Mouse (Mus musculus) R1 (cell line): ENCODE measurements at regions not wholly inside any gene's neighbourhood (a gene's known extent, or its start where the extent isn't known, plus 50 kb on each side); places are given as distances from the start of the nearest gene placed in this dataset.

Source experiments
- DNase-seq: peaks from one replicate; pipeline ENCODE4 v3.0.0-alpha.2; 2018; ENCODE audit warnings: low read depth, low spot score

DNA sequence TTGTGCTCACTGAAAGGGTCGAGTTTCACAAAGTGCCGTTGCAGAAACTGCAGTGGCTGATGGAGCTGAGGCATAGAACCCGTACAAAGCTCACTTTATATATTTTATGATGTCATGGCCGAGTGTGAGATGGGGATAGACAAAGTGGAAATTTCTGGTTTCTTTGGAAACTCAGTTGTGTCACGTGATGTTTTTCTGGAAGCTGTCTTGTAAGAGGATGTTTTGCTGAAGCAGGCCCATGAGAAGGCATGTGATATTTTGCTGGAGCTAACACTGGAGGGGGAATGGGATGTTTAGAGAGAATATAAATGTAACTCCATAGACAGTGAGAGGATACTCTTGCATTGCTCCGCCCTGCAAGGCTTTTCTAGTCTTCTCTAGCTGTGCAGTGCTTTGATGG lies 311.7 kb downstream of the Tmem132b start:
- DNase-seq = no peak

DNA sequence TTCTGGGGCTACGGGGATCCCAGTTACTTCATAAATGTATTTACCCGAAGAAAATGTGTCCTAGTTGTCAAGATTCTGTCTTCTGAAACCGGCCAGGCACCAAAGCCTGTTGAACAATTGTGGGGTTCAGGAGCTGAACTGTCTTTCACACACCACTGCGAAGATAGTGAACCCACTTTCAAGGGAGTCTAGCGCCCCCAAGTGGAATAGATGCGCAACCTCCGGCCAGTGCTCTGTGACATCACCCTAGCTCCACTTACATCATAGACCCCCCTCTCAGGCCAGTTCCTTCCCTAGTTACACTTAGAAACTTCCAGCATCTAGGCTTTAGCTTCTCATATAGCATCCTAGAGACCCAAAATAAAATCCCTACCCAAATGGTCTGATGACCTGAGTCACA lies 318.1 kb downstream of the Tmem132b start:
- DNase-seq = peak; percentile 53

DNA sequence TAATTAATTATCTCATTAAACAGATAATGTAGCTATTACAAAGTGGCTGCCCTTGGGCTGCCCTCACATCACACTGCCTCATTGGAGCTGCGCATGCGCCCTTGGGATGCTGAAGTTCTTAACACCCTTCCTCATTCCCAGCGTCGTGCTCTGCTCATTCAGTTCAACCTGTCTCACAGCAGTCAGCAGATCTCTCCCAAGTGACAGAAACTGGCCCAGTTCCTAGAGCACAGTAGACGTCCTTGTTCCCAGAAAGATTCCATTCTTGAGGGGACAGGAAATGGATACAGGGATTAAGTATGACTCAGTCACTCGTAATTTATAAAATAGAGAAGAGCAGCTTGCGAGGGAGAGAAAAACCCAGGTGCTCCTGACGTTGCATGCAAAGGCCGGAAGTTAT lies 344.7 kb downstream of the Tmem132b start:
- DNase-seq = no peak

DNA sequence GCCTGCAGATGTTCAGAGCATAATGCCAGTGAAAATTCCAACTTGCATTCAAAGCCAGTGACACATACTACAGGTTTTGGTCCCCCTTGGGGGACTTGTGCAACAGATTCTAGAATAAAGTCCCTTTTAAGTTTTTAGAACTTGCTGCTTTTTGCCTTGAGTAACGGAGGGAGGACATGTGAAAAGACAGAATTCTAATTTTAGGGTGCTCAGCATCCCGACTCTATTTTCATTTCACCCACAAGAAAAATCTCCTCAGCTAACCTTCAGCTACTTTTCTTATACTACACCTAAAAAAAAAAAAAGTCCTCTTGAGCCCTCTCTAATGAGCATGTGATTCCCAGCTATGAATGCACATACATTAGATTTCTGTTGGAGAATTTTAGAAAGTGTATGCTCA lies 357.3 kb downstream of the Tmem132b start:
- DNase-seq = no peak

DNA sequence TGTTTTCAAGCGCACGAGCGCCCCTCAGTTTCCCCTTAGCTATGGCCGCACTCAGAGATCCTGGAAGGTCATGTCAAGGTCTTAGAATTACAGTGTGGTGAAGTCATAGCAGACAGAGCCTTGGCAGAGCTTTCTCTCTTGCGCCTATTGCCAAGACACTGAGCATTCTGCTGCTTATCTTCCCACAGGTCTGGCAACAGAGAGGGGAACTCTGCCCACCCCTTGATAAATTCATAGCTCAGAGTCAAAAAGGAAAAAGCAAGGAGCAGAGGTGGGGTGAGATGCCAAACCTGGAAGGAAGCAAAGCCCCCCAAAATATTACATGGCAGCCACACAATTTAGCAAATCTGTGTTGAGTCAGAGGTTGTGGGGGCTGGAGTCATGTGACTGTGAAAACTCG lies 362.3 kb downstream of the Tmem132b start:
- DNase-seq = no peak

DNA sequence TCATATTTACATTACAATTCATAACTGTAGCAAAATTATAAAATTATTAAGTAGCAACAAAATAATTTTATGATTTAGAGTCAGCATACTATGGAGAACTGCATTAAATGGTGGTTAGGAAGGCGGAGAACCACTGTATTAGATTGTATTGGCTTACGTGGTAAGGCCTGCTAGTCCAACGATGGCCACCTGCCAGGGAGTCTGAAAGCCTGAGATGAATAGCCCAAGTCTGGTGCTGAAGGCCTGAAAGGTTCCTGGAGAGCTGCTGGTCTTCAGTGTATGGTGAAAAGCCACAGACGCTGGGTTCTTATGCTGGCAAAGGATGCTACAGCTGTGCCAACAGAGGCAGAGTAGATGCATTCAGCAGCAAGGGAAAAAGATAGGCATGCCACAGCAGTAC lies 370.5 kb downstream of the Tmem132b start:
- no peak for DNase-seq

DNA sequence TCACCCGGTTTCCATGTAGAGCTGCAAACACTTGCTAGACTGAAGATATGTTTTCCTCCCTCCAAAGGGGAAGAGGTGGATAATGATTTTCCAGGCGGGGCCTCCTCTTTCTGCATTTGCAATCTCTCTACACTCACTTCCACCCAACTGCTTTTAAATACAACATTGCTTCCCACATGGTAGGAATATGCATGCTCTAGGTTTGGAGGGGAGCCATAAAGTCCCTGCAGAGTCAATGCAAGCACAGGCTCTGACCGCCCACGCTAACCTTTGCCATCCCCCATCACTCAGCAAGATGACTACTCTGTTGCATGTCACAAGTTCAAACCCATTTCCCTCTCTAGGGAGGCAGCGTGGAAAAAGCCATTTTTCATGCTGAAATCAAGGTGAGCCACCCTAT lies 372.9 kb downstream of the Tmem132b start:
- DNase-seq = no peak

DNA sequence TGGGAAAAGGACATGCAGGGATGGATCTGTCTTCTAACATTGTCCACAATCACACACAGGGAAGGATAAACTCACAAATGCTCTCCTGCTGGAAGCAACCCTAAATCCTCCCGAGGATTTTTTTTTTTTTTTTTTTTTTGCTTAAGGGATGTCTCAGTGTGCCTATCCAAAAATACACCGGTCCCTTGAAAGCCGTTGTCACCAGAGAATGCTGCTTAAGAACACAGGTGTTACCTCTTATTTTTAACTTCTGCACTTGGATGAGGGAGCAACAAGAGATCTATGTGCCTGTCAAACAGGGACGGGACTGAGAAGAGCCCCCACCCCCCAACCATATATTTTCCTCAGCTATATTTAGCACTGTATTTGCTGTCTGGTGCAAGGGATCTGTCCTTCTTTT lies 375.8 kb downstream of the Tmem132b start:
- no peak for DNase-seq

DNA sequence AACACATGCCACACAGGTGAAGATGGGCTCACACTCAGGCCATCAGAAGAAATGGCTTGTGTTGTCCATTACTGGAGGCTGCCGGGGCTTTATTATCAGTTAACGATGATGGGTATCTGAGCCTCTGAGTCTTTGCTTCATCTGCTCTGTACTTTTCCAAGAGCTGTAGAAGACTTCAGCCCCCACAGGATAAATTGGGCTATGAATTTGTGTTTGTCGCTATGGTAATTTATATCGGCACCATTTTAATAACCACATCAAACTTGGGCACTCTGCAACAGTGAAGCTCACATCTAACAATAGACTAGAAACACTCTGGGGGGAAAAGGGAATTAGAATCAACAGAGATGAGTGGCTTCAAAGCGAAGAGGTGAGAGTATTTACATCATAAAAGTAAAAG lies 376.3 kb downstream of the Tmem132b start:
- DNase-seq = no peak

DNA sequence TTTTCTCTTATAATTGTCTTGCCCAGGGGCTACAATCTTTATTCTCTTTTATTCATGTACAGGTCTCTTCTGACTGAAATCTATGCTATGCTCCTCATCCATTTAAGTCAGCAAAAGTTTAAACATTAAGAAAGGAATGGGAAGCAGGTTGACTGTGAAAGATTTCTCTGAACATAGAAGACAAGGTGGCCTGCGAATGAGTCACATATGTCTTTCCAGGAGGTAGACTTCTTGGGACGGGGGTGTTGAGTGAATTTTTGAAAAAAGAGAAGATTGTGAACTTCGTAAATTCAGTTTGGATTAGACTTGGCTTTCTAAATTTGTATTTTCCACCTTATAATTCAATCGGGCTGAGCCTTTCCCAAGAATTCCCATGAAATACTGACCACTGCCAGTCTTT lies 384.3 kb downstream of the Tmem132b start:
- no peak for DNase-seq

DNA sequence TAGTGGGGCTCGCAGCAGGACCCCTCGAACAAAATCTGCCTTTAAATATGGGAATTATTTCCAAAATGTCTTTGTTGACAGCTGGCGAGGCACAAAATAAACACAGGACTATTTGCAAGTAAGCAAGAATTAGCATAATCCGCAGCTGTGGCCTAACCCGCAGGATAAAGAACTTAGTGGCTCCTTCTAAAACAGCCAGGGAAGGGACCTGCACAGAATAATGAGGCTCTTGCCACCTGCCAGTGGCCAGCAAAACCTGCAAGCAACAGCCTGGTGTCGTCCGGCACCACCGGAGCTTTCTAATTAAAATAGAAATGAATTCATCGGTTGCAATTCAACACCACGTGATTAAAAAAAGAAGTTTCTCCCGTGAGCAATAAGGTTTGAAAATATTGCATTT lies 389.4 kb downstream of the Tmem132b start:
- no peak for DNase-seq

DNA sequence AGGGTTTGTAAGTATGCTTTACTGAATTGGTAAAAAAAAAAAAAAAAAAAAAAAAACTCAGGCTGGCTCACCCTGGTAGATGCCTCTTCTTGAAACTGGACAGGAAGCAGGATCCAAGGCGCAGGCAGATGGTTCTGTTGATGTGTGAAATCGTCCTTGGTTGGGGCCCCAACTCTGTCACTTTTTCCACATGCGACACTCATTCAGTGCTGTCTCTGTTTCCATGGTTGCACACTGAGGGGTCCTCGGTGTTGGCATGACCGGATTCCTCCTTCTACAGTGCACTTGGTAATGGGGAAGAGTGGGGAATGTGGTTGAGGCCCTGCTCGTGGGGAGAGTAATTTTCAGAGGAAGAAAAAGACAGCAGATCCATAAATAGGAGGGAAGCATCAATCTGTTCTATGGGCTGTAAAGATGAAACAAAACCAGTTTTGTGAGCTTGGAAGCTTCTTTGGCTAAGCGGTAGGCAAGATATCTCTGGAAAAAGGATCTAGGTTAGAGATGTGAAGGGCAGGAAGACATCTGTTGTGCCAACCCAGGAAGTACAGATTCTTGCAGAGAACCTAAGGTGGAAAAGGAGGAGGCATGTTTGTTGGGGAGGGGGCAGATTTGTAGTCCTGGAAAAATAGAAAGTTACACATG lies 394.4 kb downstream of the Tmem132b start:
- DNase-seq = no peak

DNA sequence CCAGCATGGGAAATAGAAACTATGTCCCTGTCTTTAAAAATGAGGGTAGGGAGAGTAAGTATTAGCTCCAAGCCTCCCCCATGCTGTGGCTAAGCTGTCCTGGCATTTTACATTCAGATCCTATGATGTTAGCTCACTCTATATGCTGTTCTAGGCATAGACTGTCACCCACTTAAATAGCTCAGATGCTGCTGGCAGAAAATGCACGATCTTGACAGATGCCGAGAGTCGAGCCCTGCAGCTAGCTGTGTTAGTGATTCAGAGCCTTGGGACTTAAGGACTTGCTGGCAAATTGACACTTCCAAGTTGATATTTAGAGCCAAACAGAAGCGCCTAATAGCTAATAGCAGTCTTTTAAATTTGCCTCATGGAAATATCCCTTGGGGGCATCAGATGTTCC lies 399.9 kb downstream of the Tmem132b start:
- no peak for DNase-seq

DNA sequence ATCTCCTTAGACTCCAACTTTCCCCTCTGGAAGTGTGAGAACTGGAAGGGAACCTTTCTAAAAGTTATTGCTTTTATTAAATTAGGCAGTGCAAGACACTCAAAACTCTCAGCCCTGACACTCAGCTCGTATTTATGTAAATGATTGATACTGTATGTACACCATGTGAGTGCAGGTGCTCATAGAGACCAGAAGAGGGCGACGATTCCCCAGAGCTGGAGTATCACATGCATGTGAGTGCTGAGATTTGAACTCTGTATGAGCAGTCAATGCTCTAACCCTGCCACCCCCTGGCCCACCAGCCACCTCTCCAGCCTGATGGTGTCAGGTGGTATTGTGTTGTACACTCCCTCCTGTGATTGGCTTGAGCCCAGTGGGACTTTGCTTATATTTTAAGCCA lies 407.8 kb downstream of the Tmem132b start:
- DNase-seq = peak; percentile 64

DNA sequence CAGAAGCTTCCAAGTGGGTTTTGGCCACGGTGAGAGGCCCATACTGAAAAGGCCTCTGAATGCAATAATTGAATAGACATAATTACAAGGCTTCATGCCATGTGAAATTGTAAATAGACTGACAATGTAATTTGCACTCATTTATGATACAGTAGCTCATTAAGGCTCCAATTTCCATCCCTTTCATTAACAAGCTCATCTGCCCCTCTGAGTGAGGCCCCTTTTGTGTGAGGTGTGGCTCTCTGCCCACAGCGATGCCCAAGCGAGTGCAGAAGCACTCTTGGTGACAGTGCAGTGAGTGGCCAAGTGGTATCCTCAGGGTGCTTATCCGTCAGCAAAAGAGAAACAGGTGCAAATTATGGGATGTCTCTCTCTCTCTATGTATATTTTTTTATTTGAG lies 415.2 kb downstream of the Tmem132b start:
- DNase-seq = no peak

DNA sequence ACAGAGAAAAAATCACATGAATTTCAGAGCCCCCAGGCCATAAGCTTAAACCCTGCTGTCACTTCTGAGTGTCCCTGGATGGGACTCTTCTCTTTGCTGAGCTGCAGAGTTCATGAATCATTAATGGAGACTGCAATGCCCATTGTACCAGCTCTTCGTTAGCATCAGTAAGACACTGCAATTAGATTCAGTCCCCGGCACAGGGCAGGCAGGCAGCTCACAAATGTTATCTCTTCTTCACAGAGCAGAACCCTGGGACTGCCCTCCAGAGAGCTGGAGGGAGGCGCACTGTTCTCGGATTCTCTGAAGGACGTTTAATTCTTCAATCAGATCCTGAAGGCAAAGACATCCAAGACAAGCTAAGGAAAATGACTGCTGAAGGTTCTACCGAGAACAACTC lies 420.1 kb downstream of the Tmem132b start:
- DNase-seq = no peak

DNA sequence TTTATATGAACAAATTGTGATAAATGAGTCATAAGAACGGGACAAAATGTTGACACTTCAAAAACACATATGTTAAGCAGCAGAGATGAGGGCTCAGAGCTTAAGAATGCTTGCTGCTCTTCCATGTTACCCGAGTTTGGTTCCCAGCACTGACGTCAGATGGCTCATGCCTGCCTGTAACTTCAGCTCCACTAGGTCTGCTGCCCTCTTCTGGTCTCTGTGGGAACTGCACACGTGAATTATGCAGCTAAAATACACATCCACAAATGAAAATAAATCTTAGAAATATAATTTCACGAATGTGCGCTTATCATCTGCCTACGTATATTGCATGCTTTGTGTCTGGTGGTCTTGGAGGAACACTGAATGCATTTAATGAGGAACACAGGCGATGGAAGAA lies 432.5 kb downstream of the Tmem132b start:
- DNase-seq = peak; percentile 81

DNA sequence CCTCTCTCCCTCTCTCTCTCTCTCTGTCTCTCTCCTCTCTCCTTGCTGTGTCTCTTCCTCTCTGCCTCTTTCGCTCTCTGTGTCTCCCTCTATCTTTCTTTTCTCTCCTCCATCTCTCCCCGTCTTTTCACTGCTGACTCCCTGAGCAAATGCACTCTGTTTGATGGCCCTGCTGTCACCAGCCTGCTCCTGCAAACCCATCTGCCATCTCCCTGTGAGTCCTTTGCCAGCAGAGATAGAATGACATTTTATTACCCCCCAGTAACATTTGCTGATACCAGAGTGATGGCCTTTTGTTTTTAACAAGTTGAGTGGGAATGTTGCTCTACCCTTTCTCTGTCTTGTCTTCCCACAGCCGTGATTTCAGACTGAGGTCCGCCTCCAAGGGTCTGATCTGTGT lies 436.6 kb downstream of the Tmem132b start:
- DNase-seq = no peak

DNA sequence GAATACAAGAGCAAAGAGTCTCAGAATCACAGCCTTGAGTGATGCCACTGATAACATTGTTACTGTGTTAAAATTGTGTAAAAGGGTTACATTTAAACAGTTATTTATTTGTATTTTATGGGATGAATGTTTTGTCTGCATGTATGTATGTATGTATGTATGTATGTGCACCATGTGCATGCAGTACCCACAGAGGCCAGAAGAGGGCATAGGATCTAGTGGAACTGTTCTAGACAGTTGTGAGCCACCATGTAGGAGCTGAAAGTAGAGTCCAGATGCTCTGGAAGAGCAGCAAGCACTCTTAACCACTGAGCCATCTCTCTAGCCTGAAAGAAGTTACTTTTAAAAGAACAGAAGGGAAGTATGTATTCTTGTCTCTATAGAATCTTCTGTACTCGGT lies 442.5 kb downstream of the Tmem132b start:
- DNase-seq = peak; percentile 65

DNA sequence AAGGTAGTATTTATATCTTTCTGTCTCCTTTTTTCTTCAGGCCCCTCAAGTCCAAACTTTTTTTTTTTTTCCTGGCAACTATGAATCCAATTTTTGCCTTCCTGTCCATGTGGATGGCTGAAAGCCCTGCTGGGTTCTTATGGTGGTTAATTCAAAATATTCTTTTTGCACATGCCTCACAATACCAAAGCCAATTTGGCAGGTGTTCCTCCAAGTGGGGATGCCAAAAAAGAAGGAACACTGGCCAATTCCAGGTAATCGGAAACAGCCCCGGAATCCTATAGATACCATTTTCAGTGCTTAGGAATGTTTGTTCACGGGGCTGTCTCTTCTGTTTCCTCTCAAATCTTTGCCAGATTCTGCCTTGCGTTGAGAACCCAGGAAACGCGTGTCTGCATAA lies 448.2 kb downstream of the Tmem132b start:
- no peak for DNase-seq

DNA sequence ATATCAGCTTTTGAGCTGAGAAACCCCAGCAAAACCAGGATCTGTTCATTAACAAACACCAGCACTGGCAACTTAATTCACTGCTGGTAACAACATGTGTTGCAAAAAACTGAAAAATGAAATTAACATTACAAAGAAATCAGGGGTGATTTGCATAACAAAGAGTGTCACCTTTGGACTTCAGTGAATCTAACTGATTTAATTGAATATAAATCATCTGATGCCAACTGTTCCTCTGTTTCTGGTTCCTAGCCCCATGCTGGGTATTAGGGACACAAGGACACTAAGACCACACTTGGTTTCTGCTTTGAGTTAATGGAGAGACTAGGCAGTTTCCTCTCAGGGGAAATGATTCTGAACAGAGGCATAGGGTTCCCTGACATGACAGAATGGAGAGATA lies 453.8 kb downstream of the Tmem132b start:
- no peak for DNase-seq

DNA sequence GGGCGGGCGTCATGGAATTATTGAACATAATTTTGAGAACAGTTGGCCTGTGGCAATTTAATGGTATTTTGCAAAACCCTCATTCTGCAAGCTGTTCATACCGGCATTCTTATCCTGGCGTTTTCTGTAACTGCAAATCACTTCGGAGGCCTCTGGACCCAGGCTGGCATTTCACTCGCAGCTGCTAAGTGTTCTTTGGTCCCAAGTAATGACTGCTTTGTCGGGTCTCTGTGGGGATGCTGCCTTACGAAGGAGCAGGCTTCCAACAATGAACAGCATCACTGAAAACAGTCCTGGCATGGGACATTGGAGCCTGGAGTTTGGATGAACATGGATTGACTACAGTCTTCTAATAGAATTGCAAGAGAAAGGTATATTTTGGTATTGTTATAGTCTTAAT lies 465.6 kb downstream of the Tmem132b start:
- no peak for DNase-seq

DNA sequence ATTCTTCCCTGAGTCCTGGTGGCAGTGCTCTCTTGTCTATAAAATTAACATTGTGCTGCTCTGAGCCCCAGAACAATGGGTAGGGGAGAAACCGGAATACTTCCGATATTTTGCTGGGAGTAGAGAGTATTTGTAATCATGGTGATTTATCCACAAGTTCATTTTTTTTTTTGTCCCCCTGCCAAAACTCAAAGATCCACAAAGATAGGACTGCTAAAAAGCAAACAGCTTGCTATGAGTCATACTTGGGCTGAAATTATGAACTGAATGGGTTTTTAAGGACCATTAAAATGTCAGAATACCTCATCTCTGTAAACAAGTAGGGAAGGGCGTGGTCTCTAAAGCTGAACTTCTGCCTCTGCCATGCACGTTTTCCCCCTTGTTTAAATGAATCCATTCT lies 476.3 kb downstream of the Tmem132b start:
- no peak for DNase-seq

DNA sequence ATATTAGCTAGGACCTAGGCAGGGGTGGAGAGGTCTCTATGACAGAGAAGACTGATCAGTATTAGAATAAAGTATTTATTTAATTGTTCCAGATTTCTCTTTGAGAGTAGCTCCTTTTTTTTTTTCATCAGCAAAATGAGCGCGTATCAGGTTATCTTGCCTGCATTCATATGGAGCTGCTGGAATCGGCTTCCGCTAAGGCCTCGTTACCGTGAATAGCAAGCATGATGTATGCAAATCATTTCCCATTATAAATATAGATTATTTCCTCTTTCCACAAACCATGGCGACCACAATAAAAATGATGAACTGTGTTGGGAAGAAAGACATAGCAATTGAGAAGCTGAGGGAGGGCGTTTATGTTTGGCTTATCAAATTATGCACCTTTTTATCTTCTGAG lies 476.7 kb downstream of the Tmem132b start:
- no peak for DNase-seq
